Mouse (Mus musculus) heart, embryonic 13.5 days (tissue): ENCODE data around the gene Pde4dip. TPM values are rescaled to one million over a fixed set of nuclear protein-coding genes. Genes with fewer than 3 reads are reported as not detected.

Experiments
- microRNA-seq: library from miRNA; unstranded; fragments of <30 nt; microRNA quantifications from one replicate; pipeline ENCODE4, GENCODE M21; 2016
- polyA plus RNA-seq: library from polyadenylated mRNA; unstranded; fragments of >200 nt; fragmentation: Nextera tagmentation; extraction: Ambion mirVana; gene quantifications from 2 replicates; pipeline ENCODE4 v1.2.1, GENCODE M21; 2015

Gene Pde4dip
- polyA plus RNA-seq, 1 experiment from 2014 or later = 68.2 TPM

Small RNA genes within 50 kb of the gene (microRNA-seq; reads per million reads assigned to microRNA genes)
- not detected for gene Mir7225

Other genes with a start within 250 kb of the Pde4dip start
- gene Prkab2, start 230.5 kb downstream of the Pde4dip start, polyA plus RNA-seq = 14.1 and 15.4 TPM in 2 replicates
- not detected in 2 replicates for gene Gm17651, start 214.0 kb downstream of the Pde4dip start, polyA plus RNA-seq
- gene Sec22b, start 12.5 kb upstream of the Pde4dip start, polyA plus RNA-seq = 115 and 128 TPM in 2 replicates
- 11.9 and 12.1 TPM in 2 replicates for gene Notch2, start 124.8 kb upstream of the Pde4dip start, polyA plus RNA-seq